In the genomic region with DNA sequence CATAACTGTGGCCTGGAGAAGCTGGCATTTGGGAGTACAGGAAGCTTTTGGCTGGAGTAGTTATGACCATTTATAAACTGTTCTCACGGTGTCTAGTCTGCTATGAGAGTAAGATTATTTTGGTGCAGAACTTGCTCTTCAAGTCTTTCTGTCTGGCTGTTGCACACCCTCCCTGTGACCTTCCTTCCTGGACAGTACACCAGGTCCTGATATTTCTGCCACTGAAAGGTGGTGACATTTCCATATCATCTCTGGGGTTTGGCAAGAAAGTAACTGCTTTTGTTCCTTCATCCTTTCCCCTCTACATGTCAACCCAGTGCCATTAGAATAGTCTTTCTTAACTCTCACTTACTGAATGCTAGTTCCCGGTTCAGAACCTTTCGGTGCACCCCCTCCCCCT, we compare ENCODE assay signal across 15 mouse cellular contexts.
"Had no signal": no experiment of that assay in that cellular context is flagged by ENCODE, and none has a peak within 500 bp of the region (broad histone marks: within the 10 kb centered on the region; RNA-seq: fewer than 3 reads in every experiment).

No protein-coding gene starts in this region.

- DNase-seq: kidney, postnatal 10 days; kidney, postnatal 36 days; layer of hippocampus, postnatal 36 days; left cerebral cortex, postnatal 4 days; liver; liver, embryonic 13.5 days; lung, adult 2 months; lung, postnatal 14 days; lung, postnatal 4 days; midbrain, embryonic 14.5 days; thymus, adult 18-20 months; thymus, postnatal 36 days had no signal

- H3K4me2 ChIP-seq: limb, embryonic 13.5 days; liver, embryonic 13.5 days; midbrain, embryonic 11.5 days had no signal

- H3K9ac ChIP-seq: limb, embryonic 13.5 days; liver, embryonic 13.5 days had no signal

- H3K27me3 ChIP-seq: limb, embryonic 13.5 days; liver, embryonic 13.5 days had no signal

- H3K4me1 ChIP-seq: limb, embryonic 13.5 days had no signal

- H3K27ac ChIP-seq: left cerebral cortex, adult 2 months; limb, embryonic 13.5 days; liver, embryonic 13.5 days had no signal

- H3K4me3 ChIP-seq: left cerebral cortex, adult 2 months; limb, embryonic 13.5 days; liver, embryonic 13.5 days had no signal

- H3K9me3 ChIP-seq: limb, embryonic 13.5 days; liver, embryonic 13.5 days had no signal
